Mouse (Mus musculus) left cerebral cortex, adult 8-10 months (tissue): ENCODE data around the gene Tmem50a. TPM values are rescaled to one million over a fixed set of nuclear protein-coding genes. Genes with fewer than 3 reads are reported as not detected.
A peak's percentile ranks its signal among the peaks of the same experiment; 100 is the strongest.

ENCODE experiments used
- DNase-seq, 2 experiments: peaks; one replicate each; pipeline ENCODE4 v3.0.0; 2022; ENCODE audit warnings: low spot score in 2 of 2
- total RNA-seq, 4 experiments: library from RNA; stranded (reverse); gene quantifications; 2 replicates each; pipeline ENCODE4 v1.2.4; 2022

The Tmem50a gene
- total RNA-seq: 100 to 1,000 TPM; 119 to 138 (median 124) TPM

DNA sequence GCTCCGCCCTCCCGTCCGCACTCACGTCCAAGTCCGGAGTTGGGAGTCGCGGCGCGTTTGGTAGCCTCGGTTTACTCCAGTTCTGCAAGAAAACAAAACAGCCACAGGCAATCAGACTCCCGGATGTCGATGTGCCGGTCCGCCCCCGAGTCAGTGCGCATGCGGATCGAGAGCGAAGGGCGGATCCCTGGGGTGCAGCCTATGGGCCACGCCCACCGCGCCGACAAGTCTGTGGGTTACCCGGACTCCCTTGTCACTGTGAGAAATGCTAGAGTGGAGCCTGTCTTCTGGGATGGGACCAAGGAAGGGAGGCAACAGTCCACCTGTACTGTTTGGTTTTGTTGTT, at the start of gene Tmem50a:
Gene Tmem50a, minus strand, starts transcription at position 161 of the 346 bp plus-strand sequence.
- peak; percentile 79 to 89 for DNase-seq

- DNase-seq: no peak
These were observed 48.4 kb upstream of the Tmem50a start for GRCm38 (mm10) chr4:134963021-134963776.

- DNase-seq: no peak
These were observed 41.5 kb upstream of the Tmem50a start for GRCm38 (mm10) chr4:134956328-134956727.

DNA sequence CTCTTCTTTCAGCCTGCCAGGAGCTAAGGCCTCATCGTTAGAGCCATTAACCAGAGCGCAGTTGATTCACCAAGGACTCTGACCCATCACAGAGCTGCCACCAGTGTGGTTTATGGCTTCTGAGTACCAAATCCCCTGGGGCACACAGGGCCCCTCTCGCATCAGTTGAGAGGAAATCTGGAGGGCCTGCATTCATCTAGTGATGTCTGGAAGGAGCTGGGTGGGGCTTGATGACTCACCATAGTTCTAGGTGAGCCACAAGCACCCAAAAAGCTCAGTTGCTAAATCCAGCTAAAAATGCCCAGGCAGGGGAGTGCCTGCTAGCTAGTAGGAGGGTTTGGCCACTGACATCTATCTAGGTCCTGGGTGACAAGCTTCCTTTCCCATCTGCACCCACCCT, 41.0 kb upstream of the Tmem50a start:
- DNase-seq: no peak

DNA sequence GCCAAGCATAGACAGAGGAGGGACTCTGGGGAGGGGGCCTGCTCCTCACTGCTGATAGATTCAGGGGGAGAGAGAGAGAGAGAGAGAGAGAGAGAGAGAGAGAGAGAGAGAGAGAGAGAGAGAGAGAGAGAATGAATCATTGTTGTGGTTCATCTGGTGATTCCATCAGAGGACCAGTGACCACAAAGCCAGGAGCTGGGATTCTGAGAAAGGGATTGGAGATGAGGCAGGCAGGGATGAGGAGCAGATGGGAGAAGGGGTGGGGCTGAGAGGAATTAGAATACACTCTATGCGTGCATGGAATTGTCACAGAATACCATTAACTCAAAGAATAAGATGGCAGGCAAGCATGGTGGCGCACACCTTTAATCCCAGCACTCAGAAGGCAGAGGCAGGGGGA, 40.4 kb upstream of the Tmem50a start:
- DNase-seq: no peak

GRCm38 (mm10) chr4:134954461-134954860, 39.6 kb upstream of the Tmem50a start:
- no peak for DNase-seq

DNA sequence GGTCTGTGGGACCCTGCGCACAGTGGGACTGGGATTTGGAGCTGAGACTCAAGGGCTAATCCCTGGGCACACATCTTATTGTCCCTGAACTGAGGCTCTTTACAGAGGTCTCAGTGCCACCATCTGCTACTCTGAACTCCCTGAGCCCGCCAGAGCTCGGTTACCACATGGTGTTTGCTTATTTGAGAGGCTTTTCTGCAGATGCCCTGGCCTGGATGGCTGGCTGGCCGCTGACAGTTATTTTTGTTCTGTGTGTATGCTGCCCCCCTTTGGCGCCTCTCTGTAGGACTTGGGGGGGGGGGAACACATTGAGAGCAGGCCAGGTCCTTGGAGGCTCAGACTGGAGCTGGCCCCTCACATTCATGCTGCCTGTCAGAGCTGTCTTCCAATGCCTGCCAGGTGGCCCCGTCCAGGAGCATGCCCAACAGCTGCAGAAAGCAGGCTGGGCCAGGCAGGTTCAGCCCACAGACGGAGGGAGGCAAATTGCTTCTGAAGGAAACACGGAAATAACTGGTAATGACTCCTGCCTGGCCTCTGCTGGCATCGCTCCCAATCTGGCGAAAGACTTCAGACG, 35.8 kb upstream of the Tmem50a start:
- DNase-seq: no peak

DNA sequence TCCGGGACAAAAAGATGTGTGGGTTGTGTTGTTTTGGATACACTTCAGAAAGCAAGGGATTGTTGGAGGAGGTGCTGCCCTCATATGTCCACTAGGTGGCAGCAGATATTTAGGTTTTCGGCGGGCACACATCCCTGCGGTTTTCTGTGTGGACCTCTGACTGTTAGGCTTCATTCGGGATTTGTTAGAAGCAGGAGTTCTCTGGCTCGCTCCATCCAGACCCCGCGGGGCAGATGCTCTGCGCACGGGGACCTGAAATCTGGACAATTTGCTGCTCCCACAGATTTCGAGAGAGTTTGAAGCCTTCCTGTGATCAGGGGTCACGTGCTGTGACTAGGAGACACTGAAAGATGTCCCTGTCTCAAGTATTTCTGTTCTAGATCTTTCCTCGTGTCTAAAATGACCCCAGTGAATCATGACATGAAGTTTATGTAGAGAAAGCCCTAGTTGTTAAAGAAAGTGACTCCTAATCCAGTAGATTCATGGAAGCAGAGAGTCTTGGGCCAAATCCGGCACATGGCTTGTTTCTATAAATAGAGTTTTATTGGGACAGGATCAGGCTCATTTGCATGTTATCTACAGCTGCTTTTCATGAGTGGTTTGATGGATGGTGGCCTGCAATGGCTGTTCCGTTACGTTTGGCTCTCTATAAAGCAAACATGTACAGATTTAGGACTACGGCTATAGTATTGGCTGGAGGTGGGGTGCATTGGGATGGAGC, 31.4 kb upstream of the Tmem50a start:
- DNase-seq: peak; percentile 36 to 50

- DNase-seq: peak in 1 of 2 experiments; percentile 67
These were observed 29.1 kb upstream of the Tmem50a start for GRCm38 (mm10) chr4:134943758-134944538.

GRCm38 (mm10) chr4:134939900-134940299, 25.1 kb upstream of the Tmem50a start:
- no peak for DNase-seq

DNA sequence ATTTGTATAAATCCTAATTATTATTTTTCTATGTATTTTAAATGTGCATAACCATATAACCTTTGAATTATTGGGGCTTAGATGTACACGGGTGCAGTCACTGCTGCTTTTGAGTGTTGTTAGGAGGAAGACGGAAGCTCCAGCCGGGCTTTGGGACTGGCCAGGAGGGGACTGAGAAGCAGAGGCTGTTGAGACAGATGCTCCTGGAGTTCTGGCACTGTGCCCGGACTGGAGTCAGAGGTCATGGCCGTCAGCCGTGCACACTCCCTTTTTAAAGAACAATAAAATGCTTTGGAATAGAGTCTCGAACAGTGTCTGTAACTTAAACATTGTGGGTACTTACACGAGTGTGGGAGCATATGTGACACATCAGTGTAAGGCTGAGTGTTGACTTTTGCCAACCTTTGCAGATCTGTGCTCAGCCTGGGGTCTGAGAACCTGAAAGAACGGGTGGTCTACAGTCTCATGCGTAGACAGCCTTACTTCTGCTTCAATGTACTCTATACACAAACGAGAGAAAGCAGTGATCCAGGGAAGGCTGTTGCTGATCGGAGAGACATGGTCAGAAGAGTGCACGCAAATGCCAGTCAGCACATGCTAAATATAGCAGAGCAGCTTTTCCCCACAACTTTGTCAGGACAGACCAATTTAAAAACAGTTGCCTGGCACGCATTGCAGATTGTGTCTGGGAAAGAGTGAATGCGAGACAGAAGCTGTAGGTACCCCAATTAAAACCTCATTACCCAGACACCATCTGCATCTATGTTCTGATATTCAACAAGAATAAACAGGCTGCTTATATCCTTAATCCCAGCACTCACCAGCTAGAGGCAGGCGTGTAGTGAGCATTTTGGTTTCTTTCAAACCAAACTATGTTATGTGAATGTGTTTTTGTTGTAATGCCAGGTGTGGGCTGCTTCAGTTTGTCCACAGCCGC, 22.7 kb upstream of the Tmem50a start:
- DNase-seq: no peak

- peak; percentile 79 to 92 for DNase-seq
These were observed 16.1 kb upstream of the Tmem50a start, which contains the start of gene Syf2 for GRCm38 (mm10) chr4:134930684-134931481. TSS of gene Syf2 (plus strand) at chr4:134930898.

- no peak for DNase-seq
These were observed 15.4 kb upstream of the Tmem50a start for GRCm38 (mm10) chr4:134930190-134930589.

- DNase-seq: no peak
These were observed 14.7 kb upstream of the Tmem50a start for GRCm38 (mm10) chr4:134929536-134929935.

GRCm38 (mm10) chr4:134928464-134928836, 13.6 kb upstream of the Tmem50a start:
- no peak for DNase-seq

GRCm38 (mm10) chr4:134927815-134928463, 13.1 kb upstream of the Tmem50a start:
- no peak for DNase-seq

GRCm38 (mm10) chr4:134925206-134925605, 10.4 kb upstream of the Tmem50a start:
- no peak for DNase-seq

- no peak for DNase-seq
These were observed 9.4 kb upstream of the Tmem50a start for GRCm38 (mm10) chr4:134924019-134924741.
